Mouse (Mus musculus) right cerebral cortex, adult 18-20 months (tissue): Measurements from ENCODE around the gene Cox20.
"Not testable (repeated sequence)": the region's sequence is repeated elsewhere in the genome, so short reads cannot be mapped to it uniquely, and the experiment has no call there.

Experiments
- DNase-seq: peaks from one replicate; pipeline ENCODE4 v3.0.0; 2022; ENCODE audit warnings: mixed read lengths

The Cox20 gene

DNA sequence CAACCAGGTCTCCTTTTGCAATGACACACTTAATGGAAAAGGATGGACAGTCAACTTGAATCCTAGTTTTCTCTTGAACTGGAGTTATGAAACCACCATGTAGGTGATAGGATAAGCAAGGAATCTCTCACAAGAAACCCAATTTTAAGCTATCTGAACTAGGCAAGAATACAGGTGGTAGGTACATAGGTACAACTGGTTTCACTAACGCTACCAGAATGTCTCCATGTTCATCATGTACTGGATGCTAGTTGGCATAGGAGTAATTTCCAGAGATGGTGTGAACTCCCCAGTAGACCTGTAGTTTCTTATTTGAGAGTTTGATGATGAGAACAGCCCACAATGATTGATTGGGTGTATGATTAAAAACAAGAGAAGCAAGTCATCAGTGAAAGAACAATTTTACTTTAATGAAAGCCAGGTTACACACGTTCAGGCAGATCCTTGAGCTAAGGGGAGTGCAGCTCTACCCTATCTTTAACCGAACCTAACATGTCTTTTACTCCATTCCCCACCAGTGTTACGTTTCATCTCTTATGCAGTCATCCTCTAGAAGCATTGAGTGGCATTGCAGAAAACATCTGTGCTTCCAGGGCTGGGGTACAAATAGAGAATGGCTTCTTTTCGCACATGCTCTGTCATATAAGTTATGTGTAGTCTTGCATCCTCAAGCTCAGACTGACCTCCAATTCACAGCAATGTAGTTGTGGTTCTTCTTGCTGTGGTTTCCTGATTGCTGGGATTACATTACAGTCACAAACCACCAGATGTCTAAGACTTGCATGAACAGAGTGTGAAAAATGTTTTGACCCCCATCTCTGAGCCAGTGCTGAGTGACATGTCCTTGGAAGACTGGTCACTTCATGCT, 2.0 kb downstream of the Cox20 start:
- no peak for DNase-seq

- DNase-seq, result no peak
Measured at GRCm38 (mm10) chr1:178321730-178322357, 2.9 kb downstream of the Cox20 start.

DNA sequence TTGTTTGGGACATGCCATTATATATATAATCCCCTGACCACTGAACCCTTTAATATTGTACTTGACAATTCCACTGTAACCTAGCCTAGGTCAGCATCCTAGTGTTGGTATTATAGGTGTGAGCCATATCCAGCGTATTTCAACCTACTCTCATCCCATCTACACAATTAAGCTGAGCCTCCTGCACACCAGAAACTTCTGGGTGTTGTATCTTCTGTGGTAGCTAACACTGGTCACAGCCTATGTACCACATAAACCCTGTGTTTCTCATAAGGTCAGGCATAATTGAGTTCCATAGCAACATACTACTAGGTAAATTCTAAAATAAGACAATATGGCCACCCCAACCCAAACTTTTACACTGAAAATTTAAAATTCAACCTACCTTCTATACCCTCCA, 4.3 kb downstream of the Cox20 start:
- DNase-seq, result no peak

GRCm38 (mm10) chr1:178324568-178324967, 5.6 kb downstream of the Cox20 start:
- no peak for DNase-seq

DNA sequence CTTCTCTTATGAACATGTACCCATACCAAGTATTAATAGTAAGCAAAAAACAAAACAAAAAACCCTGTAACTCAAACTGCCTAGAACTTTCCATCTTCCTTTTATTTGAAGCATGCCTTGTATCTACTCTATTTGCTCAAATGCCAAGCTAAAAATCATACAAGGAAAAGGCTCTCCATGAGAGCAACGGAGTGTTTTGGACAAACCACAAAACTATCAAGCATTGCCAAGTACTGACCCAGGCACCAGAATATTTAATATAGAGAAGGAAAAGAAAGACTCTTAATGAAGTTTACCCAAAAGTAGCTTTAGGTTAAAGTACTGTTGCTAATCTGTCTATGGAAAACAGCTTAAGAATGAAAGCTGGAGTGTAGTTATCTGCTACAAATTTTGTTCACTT, 7.4 kb downstream of the Cox20 start:
- DNase-seq, result no peak

GRCm38 (mm10) chr1:178326950-178327349, 8.0 kb downstream of the Cox20 start:
- no peak for DNase-seq

DNA sequence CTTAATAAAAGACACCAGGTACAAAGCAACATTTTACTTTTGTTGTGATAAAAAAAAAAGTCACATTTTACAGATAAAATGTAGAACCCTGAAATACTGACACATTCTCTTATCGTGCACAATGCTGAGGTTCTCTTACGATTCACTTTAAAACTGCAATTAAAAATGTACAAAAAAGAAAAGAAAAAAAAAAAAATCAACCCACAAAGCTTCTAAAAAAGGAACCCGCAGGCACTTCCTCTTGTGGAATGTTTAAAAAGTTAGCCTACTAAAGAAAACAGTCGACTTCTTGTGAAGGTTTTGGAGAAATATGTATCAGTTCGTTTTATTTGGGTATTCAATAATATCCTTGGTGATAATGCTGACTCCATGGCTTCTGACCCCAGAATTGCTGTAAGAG, 10.1 kb downstream of the Cox20 start:
- DNase-seq, result no peak

DNA sequence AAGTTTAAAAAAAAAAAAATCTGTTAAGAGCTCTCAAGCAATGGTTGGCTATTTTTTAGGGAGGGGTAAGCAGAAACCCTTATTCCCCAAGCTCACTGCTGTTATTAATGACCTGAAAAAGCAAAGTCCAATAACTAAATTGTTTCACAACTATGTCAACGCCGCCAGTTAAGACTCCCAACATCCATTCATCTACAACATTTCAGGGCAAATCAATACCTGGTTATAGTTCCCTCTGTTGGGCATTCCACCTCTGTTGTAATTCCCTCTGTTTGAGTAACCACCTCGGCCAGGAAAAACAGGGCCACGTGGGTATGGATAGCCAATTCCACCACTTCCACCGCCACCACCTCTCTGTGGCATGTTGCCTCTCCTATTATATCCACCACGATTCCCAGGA, 11.0 kb downstream of the Cox20 start:
- DNase-seq, result no peak

DNA sequence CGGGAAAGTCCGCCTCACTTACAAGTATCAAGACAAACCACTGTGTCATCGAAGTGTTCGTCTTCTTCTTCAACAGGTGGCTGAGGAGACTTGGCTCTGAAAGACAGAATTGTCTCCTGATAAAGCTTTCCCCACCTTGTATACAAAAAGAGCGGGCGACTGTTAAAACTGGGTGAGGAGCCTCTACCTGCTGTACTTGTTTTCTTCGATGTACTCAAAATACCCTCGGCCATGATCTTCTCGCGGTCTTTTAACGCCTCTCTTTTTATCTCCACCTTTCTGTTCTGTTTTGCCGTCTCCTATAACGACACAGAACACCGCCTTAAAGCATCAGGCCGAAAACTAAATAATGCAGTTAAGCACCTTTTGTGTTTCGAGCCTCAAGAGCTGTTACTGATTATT, 16.9 kb downstream of the Cox20 start:
- DNase-seq, result no peak

DNA sequence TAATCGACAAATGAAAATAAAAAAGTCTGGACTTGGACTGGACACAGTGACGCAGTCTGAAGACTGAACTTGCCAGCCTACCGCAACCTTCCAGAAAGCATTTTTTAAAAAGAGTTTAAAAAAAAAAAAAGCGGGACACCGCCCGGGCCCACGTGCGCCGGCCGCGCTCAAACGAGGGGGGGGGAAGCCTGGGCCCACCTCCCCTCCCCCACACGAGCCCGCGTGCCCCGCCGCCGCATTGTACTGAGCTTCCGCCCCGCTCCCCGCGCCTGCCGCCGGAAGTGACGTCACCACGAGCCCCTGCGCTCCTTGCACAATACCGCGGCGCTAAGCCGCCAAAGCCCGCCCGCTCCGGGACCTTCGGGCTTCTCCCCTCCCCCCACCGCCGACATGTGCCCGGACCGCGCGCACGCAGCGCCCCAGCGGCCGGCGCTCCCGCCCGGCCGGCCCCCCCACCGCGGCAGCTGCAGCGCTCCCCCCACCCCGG, 17.4 kb downstream of the Cox20 start:
- DNase-seq, result peak; percentile 94

GRCm38 (mm10) chr1:178336777-178337481, 18.0 kb downstream of the Cox20 start:
- peak; percentile 69 for DNase-seq

DNA sequence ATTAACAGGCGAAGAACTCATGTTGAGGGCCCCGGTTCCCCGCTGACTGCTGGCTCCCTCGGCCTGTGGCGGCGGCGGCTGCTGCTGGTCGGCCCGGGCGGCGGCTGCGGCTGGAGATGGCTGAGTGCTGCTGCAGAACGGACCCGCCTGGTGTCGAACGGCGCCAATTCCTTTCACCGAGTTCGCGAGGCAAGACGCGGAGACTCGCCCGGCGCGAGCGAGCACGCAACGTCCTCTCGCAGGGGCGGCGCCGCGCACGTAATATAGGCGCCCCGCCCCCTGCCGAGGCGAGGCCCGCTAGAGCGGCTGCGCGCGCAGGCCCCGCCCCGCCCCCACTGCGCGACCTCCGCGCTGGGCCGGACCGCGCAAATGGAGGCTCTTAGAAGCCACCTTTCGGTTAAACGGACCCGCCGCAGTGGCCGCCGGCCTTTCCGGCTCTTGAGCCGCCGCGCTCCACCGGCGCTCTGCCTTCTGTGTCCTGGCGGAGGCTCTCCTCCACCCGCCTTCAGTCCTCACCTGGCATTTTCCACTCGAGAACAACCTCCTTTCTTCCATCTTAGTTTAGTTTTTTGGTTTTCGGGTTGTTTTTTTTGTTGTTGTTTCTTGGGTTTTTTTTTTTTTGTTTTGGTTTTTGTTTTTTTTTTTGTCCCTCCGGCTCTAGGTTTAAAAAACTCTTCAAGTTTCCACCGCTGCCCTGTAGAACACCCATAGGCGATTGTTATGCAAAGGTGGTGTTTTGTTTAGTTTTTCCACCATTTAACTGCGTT, 18.8 kb downstream of the Cox20 start, which contains the start of gene Hnrnpu:
Gene Hnrnpu, minus strand, starts transcription at position 247 of the 767 bp plus-strand sequence.
- DNase-seq, result peak; percentile 96

- DNase-seq, result no peak
Measured at GRCm38 (mm10) chr1:178338318-178338641, 19.4 kb downstream of the Cox20 start.

- DNase-seq, result no peak
Measured at GRCm38 (mm10) chr1:178340213-178340612, 21.3 kb downstream of the Cox20 start.

DNA sequence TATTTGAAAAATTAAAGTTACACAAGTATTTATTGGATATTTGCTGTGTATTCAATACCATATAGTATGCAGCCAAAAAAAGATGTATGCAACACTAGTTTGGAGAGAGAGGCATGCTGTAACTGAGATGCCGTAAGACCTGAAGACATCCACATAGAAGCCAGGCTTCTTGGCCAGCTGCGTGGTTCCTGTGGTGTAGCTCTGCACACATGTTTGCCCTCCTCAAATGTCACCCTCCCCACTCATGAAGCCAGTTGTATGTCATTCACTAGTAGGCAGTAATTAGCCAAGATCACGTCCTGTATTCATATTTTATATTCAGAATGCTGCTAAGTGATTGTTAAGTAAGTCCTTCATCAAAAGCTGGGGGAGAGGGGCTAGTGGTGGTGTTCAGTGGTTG, 22.5 kb downstream of the Cox20 start:
- no peak for DNase-seq

DNA sequence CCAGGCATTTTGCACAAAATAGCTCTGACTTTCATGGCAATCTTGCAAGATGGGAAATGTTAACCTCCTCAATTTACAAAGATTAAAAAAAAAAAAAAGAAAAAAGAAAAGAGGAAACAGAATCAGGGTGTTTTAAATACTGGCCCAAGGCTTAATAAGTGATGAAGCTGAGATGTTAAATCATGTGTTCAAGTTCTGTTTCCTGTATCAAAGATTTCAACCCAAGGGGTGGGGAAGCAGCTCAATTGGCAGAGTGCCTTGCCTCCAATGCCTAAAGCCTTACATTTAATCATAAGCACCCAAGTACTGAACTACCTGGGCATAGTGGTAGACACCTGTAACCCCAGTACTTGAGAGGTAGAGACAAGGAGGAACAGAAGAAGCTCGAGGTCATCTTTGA, 23.1 kb downstream of the Cox20 start:
- DNase-seq, result no peak

GRCm38 (mm10) chr1:178342612-178343011, 23.7 kb downstream of the Cox20 start:
- DNase-seq, result no peak

GRCm38 (mm10) chr1:178344071-178344805, 25.3 kb downstream of the Cox20 start:
- DNase-seq, result not testable (repeated sequence)

DNA sequence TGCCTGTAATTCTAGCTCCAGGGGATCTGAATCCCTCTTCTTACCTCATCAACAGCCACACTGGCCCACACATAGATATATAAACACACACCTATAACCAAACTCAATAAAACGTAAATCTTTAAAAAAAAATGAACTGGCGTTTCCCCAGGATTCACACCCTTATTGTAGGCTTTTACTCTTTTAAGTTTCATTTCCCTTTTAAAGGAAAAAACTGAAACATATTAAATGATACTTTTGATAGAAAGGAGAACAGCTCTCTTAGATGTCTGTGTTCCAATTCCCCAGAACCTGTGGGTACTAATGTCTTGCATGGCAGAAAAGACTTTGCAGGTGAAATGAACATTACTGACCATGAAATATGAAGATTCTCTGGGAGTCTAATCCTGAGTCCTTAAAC, 31.9 kb downstream of the Cox20 start:
- no peak for DNase-seq

DNA sequence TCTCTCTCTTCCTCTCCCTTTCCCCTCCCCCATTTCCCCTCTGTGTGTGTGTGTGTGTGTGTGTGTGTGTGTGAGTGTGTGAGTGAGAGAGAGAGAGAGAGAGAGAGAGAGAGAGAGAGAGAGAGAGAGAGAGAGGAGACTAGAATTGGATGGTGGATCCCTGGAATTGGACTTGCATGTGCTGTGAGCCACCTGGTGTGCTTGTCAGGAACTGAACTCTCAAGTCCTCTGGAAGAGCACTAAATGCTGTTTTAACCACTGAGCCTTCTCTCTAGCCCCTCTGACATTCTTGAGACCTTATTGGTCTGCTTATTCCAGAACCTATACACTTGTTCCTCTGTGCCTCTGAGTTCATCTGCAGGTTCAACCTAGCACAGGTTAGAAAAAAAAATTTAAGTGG, 32.7 kb downstream of the Cox20 start:
- DNase-seq, result no peak

GRCm38 (mm10) chr1:178354576-178354975, 35.6 kb downstream of the Cox20 start:
- no peak for DNase-seq
